Mouse (Mus musculus) left cerebral cortex, adult 2 months (tissue): ENCODE data around the gene 4930578C19Rik. TPM values are rescaled to one million over a fixed set of nuclear protein-coding genes. Genes with fewer than 3 reads are reported as not detected.
"Not testable (repeated sequence)": the region's sequence is repeated elsewhere in the genome, so short reads cannot be mapped to it uniquely, and the experiment has no call there.

ENCODE experiments used
- DNase-seq, 2 experiments: peaks; one replicate each; pipeline ENCODE4 v3.0.0; 2021 to 2022; ENCODE audit warnings: low spot score in 2 of 2, mixed read lengths in 1 of 2; ENCODE audit errors: extremely low spot score in 1 of 2
- H3K27ac ChIP-seq: fragments of 200-600 bp; 2 replicates; pipeline ENCODE4 v1.8.1; 2022
- H3K4me3 ChIP-seq: fragments of 200-600 bp; 2 replicates; pipeline ENCODE4 v1.8.1; 2022
- CTCF ChIP-seq: fragments of 200-600 bp; IDR thresholded peaks from 2 replicates; pipeline ENCODE4 v1.8.1; 2022; ENCODE audit warnings: antibody characterized with exemption, mild to moderate bottlenecking, moderate library complexity
- intact Hi-C: fragments of 180-260 bp; cut with DNase I; formaldehyde crosslinking; loops from one replicate; pipeline ENCODE4 v1.15.1; 2025
- total RNA-seq, 2 experiments: library from RNA; stranded (reverse); gene quantifications; 2 replicates each; pipeline ENCODE4 v1.2.3; 2021

4930578C19Rik gene
- total RNA-seq, 2 experiments from 2014 or later, result 0.77 to 1.5 TPM

DNA sequence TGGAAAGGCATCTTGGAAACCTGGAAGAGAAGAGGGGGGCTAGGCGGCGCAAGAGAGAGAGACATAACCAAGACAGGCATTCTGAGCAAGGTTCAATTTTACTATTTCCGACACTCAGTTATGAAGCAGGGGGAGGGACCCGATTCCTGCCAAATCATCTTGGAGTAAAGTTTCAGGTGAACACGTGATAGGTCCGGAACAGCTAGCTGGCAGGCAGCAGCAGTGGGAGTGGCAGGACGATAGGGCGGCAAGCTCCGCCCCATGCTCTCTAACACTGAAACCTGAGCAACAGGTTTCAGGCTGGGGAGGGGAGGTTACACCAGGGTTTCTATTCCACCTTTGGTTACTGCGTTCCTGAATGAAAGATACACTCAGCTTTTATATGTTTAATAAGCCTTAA lies 58.9 kb downstream of the 4930578C19Rik start:
- Histone ChIP-seq H3K4me3 (no peak overlapping the region), H3K27ac (no peak overlapping the region)
- intact Hi-C loops, result no loop called here
- DNase-seq, result no peak
- TF ChIP-seq CTCF, result no peak

DNA sequence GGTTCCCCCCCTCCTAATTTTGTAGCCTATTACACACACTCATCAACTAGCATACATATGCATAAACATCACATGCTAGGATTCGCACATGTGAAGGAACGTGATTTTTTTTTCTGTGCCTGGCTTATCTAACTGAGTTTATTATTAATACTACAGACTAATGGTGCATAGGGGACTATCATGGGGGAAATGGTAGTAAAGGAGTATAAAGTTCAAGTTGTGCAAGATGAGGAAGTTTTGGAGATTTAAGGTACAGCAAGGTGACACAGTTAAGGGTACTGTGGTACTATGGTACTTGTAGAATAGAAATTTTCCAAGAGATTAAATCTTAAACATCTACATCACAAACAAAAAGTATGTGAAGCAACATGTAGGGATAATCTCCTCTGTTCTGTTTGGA lies 64.5 kb downstream of the 4930578C19Rik start:
- Histone ChIP-seq H3K27ac (no peak overlapping the region), H3K4me3 (no peak overlapping the region)
- DNase-seq, result no peak
- no peak for TF ChIP-seq CTCF
- intact Hi-C loops, result no loop called here

DNA sequence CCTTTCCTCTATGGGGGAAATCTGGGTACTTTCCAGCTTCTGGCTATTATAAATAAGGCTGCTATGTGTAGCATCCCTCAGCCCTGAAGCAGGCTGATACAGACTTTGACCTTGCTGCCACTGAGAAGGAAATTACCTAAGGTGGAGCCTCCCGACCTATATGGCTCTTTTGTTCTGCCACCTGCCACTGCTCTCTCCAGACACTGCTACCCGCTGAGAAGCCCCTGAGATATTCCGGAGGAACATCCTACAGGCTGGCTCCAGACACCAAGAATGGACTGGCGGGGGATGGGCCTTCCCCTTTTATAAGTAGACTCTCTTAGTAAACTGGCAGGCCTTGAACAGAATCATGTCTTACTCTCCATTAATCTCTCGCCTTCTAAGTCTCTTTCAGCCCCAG lies 77.0 kb downstream of the 4930578C19Rik start:
- H3K4me3 ChIP-seq, H3K27ac ChIP-seq, DNase-seq, intact Hi-C loops: not testable (repeated sequence)
